Mouse (Mus musculus) cerebellum, adult 2 months (tissue): Measurements from ENCODE around the gene Slc27a1.

Source experiments
- CTCF ChIP-seq: fragments of 200-500 bp; IDR thresholded peaks from 2 replicates; pipeline ENCODE4 v1.5.1; 2011; ENCODE audit warnings: low read depth, mild to moderate bottlenecking, control low read depth, low read length, moderate library complexity, borderline replicate concordance; ENCODE audit not compliant: insufficient read depth
- POLR2A ChIP-seq: fragments of 200-500 bp; IDR thresholded peaks from 2 replicates; pipeline ENCODE4 v1.6.1; 2011; ENCODE audit warnings: low read length, control low read depth, borderline replicate concordance; ENCODE audit not compliant: insufficient read depth

DNA sequence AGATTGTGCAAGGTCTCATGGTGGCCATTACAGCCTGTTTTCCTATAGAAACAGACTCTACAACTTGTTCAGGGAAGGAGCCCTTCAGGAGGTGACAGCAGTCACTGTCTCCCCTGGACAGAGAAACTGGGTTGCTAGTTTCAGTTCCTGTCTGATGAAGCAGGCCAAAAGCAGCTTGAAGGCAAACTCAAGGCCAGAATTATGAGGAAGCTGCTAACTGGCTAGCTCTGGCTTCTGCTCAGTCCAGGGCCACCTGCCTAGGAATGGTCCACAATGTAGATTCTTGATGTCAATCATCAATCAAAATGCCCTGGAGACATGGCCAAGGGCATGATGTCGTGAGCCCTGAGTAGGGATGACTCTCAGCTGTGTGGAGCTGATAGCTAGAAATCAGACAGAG is 56.4 kb downstream of the Slc27a1 start:
- TF ChIP-seq POLR2A (no peak), CTCF (no peak)
